Mouse (Mus musculus): ENCODE results near the gene Ciapin1.

The Ciapin1 gene

DNA sequence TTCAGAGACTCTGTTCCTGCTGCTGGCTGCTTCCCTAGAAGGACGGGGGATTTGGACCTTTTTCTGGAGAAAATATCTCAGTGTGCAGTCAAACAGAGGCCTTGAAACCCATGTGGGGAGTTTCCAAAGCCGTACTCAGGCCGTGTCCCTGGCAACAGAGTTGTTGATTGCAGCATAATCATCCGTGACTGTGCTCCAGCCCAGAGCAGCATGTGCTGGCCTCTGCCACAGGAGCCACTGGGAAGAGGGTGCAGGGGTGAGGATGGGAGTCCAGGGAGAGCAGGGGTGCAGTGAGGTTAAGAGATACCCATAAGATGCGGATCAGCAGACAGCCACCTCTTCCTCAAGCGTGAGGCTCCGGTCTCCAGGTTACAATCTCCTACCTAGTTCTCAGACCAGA is 30.7 kb downstream of the Ciapin1 start:
- no peak for DNase-seq (ENCODE audit: low spot score in 2 of 2)

DNA sequence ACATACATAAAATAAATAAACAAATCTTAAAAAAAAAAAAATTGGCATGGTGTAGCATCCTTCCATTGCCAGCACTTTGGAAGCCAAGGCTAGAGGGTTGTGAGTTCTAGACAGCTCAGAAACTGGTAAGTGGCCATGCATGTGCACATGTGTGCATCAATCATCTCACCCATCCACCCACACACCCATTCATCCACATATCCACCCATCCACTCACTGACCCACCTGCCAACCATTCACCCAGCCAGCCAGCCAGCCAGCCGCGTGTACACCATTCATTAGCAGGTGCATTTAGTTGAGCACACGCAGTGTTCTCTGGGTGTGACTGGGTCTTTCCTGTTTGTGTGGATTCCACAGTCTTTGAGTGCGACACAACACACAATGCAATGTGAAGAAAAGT is 32.3 kb downstream of the Ciapin1 start:
- no peak for DNase-seq (ENCODE audit: low spot score in 2 of 2)

DNA sequence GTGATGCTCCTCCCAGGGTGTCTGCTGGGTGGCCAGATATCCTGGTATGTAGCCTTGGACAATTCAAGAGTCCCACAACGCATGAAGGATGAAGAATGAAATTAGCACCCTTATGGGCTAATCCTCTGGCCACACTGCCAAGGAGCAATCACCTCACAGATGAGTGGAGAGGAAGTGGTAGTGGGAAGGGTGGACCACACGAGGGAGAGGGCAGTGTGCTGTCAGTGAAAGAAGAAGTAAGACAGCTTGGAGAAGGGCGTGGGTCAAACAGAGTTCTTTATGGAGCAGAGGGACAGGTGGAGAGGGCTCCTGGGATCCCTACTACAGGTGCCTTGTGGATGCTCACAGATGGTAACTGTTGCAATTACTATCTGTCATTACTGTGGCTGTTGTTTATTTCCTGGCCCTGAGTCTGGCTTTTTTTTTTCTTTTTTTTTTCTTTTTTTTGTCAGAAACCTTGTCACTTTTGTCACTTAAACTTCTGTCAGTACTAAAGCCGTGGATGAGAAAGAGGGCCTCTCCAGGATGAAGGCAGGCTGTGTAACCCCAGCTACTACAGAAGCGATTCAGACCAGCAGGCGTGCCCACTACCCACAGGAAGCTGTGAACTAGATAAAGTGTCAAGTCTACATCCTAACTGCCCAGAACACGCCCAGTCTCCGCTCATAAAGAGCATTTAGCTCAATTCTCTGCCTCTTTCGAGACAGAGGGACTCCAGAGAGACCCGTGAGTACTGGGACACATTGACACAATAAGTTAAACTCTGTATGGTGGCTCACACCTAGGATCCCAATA is 33.4 kb downstream of the Ciapin1 start:
- no peak for DNase-seq (ENCODE audit: low spot score in 2 of 2)

DNA sequence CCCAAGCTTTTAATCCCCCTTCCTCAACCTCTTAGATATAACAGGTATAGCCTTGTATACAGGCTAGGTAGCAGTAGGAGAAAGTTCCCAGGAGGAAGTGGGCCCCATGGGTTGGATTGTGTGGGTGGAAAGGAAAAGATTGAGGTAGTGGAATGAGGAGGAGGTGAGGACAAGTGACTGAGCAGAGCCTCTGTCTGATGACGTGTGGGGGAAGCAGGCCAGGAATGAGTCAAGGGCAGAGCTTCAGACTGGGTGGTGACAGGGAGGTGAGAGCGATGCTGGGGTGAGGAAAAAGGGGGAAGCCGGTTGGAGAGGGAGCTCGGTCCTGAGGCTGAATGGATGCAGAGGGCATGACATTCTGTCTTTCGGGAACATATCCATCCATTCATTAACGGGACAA is 34.6 kb downstream of the Ciapin1 start:
- DNase-seq (ENCODE audit: low spot score in 2 of 2) = peak in 1 of 2 experiments; percentile 71

DNA sequence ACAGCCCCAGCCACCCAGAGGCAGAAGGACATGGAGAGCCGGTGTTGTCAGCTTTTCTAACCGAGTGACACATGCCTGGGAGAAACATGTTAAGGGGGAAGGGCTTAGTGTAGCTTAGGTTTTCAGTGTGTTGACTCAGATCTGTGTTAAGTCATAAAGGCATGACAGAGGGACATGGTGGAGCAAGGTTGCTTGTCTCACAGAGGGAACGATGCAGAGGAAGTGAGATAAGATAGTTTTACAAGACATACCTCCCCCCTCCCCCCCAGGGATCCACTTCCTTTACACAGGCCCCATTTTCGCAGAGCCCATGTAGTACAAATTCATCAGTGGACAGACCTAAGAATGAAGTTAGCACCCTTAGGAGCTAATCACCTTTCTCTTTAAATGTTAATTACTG is 35.8 kb downstream of the Ciapin1 start:
- DNase-seq (ENCODE audit: low spot score in 2 of 2) = no peak

DNA sequence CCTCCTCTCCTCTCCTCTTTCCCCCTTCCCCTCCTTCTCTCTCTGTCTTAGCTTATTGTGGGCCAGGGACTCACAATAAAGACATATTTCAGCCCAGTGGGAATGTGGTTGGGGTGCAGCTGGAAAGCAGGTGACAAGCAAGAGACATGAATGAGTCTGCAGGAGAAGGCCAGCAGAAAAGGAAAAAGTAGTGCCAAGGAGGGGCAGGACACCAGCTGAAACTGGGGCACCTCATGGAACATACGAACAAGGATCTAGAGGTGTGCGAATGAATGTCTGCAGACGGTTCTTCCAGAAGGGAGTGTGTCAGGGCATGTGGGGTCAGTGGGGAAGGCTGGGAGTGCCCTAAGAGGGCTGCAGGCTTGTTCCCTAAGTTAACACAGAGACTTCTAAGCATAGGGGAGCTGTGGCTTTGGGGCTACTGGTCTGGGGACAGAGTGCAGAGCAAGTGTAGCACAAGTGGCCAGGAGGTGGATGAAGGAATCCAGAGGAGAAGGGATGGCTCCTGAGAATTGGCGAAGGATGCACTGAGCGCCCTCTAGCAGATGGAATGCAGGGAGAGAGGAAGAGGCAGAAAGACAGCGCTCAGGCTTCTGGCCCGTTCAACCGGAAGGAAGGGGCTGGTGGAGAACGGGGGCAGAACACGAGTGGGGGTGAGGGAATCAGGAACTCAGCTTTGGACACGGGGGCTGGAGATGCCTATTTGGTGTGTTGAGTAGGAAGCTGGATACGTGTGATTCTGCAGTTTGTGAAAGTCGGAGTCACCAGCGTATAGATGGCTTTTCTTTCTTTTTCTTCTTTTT is 36.7 kb downstream of the Ciapin1 start:
- peak; percentile 65 to 83 for DNase-seq (ENCODE audit: low spot score in 2 of 2)

DNA sequence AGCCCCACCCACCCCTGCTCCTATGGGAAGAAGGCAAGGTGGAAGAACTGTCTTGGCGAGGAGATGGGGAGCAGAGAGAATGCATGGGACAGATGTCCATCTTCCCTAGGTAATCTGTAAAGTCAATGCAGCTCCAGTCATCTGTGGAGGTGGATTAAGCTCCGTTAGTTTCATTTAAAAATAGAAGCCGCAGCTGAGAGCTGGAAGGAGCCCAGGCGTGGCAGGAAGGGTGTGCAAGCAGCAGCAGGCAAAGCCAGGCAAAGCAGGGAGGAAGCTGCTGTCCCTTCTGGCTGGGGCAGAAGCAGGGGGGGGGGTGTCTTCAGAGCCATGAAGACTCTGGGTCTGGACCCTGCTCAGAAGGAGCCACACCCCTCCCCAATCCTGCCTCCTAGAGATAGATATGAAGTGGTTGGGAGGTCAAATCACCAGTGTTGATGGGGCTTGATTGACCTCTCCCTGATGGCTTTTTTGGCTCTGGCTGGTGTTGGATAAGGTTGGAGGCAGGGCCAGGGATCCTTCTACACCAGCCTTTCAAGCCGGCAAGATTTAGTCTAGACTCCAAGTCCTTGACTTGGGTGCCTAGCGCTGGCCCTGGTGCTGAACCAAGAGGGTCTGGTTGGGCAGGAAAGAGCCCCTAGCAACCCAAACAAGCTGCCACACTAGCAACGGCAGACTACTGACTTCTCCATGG is 37.7 kb downstream of the Ciapin1 start:
- DNase-seq (ENCODE audit: low spot score in 2 of 2) = peak in 1 of 2 experiments; percentile 71

DNA sequence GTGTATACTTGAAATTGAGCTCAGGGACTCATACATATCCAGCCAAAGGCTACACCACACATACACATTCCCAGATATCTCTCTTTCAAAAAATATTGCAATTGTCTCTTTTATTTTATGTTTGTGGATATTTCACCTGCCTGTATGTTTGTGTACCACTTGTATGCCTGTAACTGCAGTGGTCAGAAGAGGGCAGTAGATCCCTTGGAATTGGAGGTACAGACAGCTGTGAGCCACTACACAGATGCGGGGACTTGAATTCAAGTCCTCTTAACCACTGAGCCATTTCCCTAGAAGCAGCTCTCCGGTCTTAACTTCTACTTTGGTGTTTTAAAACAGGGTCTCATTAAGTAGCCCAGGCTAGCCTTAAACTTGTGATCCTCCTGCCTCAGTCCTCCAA is 43.4 kb downstream of the Ciapin1 start:
- no peak for DNase-seq (ENCODE audit: low spot score in 2 of 2)

DNA sequence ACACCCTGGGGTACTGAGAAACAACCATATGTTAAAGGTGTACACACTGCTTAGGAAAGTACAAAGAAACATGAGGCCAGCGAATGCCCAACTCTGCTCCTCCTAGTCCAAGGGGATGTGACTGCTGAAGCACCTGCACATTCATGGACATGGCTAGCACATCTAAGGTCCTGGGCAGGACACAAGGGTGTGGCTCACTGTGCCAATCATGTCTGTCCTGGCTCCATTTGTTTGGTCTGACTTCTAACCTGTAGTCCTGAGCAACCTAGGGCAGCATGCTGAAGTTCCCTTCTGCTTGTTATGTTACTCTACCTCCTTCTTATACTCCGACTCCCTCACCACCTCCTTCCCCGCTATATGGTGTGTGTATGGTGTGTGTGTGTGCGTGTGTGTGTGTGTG is 43.8 kb downstream of the Ciapin1 start:
- DNase-seq (ENCODE audit: low spot score in 2 of 2) = no peak

DNA sequence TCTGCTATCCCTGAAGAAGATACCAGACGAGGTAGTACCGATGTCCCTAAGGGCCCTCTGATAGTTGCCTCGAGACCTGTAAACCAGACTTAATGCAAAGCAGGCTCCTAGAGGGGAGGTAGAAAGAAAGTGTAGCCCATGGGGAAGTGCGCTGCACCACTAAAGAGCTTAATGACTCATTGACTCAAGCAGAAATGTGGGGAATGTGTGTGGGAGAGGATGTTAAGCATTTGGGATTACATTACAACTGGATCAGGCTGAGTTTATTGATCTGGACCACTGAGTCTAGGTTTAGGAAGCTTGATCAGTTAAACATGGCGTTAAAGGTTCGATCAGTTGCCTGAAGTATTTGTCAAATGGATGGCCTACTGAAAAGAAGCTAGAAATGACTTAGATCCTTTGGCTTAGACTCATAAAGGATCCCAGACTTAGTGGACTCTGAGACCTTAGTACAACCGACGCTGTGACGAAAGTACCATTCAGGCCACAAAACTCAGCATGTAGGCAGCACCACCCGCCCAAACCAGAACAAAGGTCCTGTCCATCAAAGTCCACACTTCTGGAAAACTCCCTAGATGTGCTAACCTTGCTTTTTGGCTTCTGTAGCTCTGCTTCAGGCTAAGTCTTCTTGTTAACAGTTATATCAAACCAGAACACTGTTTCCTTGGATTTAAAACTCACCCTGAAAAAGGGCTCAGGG is 48.8 kb downstream of the Ciapin1 start:
- no peak for DNase-seq (ENCODE audit: low spot score in 2 of 2)

DNA sequence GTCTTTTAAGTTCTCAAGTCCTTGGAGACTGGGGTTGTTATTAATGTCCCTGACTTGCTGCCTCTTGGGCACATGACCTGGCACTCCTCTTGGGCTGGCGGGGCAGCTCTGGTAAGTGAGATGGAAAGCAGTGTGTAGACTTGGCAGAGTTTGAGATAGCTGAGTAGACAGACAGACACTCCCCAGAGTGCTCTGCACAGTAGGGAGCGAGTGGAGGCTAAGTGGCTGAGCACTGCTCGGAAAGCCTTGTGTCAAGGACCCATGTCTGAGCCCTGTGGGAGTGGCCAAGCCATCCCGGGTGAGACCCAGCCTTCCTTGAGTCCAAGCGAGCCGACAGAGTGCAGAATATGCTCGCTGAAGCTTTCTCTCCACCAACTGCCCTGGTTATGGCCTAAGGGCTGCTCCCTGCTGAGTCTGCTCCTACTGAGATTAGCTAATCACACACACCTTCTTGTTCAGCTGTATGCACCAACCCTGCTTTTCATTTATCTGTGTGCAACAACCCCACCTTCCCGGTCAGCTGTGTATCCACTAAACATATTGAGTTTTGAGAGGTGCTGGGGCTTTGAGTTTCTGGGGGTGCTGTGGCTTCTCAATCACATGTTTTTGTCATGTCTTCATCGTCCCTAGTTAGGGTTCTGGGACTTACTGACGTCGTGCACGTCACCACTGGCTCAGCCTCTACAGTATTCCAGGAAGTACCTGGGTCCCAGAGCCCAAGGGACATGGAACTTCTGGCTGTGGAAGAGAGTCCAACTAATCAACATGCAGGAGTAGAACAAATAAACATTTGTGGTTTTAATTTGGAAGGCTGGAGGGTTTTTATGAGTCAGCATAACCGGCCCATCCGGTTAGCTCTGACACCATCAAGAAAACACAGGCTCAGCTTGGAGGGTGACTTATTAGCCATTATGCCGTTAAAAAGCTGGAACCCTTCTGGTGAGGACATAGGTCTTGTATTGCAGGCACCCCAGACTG is 50.3 kb downstream of the Ciapin1 start:
- DNase-seq (ENCODE audit: low spot score in 2 of 2) = no peak

DNA sequence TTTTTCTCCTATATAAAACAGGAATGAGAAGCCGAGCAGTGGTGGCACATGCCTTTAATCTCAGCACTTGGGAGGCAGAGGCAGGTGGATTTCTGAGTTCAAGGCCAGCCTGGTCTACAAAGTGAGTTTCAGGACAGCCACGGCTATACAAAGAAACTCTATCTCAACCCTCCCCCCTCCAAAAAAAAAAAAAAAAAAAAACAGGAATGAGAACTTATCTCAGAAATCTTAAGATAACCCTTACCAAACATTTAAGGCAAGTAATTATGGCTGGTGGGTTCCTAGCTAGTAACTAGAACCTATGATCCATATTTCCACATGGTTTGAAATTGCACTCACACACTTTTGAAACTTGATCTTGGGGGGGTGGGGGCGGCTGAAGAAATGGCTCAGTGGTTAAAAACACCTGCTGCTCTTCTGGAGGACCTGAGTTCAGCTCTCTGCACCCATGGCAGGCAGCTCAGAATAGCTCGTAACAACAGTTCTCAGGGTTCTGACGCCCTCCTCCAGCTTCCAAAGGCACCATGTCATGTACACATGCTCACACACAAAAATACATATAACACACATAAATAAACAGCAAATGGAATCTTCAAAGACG is 52.1 kb downstream of the Ciapin1 start:
- no peak for DNase-seq (ENCODE audit: low spot score in 2 of 2)

DNA sequence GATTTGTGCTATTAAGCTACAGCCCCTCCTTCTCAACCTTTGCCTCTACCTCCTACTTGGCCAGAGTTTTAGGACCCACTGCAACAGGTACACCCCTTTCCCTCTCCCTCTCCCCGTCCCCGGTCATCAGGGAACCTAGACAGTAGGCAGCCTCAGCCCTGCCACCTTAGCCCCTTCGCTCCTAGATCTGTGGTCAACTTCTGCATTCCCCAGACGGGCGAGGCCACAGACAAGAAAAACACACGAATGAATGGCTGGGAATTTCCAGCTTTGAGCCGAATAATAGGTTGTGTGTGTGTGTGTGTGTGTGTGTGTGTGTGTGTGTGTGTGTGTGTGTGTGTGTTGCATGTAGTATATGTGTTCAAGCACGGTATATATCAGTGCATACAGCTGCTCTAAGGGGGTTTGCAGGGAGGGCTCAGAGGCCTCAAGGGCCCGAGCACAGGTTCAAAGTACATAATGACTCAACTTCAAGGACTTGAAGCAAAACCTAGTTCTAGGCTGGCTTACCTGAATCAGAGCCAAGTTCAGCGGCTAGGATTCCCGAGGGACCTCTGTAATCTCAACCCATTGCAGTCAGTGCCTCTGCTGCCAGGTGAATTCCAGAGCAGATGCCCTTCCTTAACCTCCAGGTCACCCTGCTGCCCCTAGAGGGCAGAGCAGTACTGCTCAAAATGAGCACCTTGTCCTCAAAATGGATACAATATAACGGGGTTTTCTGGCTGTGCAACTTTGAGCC is 52.7 kb downstream of the Ciapin1 start:
- no peak for DNase-seq (ENCODE audit: low spot score in 2 of 2)

DNA sequence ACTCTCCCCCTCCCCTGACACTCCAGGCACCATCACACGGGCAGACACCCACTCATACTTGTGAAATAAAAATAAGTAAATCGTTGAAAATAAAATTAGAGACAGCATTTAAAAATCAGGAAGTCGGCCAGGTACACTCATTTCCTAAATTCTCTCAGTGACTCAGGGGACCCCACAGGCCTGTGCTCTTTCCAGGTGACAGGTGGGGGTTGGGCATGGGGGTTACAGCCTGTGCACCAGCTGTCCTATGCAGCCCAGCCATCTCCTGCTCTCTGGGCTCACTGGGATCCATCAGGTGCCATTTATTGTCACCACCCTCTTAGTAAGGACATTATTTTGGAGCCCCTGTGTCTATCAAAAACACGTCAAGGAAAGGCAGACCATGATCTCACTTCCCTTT is 54.3 kb downstream of the Ciapin1 start:
- DNase-seq (ENCODE audit: low spot score in 2 of 2) = no peak

DNA sequence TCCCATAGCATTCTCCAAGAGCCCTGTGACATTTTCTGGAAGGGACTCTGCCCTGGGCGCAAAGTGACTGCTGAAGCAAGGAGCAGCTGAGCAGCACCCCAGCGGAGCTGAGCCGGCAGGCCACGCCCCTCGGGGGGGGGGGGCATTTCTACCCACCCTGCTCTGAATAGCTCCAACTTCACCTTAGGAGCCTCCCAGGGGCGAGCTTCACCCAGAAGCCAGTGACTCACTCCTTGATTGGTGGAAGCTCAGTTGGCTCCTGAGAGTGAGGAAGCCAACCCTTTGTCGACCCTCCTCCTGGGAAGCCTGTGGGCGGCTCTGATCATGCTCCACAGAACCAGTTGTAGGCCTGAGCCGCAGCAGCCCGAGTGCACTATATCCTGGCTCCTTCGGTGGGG is 56.3 kb downstream of the Ciapin1 start:
- no peak for DNase-seq (ENCODE audit: low spot score in 2 of 2)

DNA sequence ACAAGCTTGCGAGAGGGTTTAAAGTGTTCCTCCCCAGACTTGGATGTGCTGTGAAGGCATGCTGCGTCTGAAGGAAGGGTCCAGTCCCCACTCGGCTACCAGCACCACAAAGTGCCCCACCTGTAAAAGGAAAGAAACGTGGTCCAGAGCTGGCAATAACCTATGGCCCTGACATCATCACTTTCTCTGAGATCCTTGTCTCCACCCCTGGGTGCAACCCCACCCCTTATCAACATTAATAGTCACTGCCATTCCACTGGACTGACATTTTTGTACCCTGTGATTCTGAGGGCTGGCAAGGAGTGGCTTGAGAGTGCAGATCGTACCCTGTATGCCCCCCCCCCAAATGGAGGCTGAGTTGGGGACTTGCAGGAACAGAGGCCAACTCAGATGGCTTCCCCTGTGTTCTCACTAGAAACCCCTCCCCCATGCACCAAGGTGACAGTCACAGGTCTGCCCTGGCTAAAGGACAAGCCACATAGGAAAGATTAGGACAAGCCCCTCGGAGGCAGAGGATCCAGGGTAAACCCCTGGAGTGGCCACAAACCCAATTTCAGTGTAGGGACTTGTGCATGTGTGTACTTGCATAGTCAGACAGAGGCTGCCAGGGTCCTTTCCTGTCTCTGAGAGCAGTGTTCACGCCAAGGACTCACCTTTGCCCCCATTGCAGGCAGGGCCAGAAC is 56.9 kb downstream of the Ciapin1 start:
- no peak for DNase-seq (ENCODE audit: low spot score in 2 of 2)

DNA sequence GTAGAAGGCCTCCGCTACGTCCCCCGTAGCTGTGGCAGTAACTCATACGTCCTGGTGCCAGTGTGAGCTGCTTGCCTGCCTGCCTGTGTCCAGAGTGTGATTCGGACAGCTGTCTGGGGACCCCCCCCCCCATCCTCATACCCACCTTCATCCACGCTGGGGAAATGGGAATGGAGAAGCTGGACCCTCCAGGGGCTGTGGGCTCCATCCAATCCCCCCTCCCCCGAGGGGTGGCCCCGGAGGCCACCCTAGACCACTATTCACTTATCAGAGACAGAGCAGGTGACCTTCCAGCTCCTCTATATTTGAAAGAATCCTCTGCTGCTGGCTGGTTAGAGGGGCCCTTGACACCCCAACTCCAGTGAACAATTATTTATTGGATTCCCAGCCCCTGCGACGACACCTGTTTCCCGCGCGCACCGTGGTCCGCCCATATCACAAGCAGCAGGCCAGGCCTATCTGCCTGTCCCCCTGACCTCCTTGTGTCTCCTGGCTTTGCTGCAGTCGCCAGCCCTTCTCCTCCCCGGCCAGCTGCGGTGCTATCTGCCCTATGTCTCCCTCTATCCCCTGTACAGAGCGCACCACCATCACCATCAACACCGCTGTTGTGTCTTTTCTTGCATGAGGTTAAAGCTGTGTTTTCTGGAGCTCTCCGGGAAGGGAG is 57.5 kb downstream of the Ciapin1 start:
- DNase-seq (ENCODE audit: low spot score in 2 of 2) = no peak

DNA sequence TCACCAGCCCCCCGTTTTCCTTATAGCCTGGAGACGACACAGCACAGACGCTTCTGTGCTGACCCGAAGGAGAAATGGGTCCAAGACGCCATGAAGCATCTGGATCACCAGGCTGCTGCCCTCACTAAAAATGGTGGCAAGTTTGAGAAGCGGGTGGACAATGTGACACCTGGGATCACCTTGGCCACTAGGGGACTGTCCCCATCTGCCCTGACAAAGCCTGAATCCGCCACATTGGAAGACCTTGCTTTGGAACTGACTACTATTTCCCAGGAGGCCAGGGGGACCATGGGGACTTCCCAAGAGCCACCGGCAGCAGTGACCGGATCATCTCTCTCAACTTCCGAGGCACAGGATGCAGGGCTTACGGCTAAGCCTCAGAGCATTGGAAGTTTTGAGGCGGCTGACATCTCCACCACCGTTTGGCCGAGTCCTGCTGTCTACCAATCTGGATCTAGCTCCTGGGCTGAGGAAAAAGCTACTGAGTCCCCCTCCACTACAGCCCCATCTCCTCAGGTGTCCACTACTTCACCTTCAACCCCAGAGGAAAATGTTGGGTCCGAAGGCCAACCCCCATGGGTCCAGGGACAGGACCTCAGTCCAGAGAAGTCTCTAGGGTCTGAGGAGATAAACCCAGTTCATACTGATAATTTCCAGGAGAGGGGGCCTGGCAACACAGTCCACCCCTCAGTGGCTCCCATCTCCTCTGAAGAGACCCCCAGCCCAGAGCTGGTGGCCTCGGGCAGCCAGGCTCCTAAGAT is 58.4 kb downstream of the Ciapin1 start:
- DNase-seq (ENCODE audit: low spot score in 2 of 2) = no peak

All from right cerebral cortex, postnatal 36 days (tissue).